Mouse (Mus musculus) left cerebral cortex, adult 18-20 months (tissue): ENCODE results near the gene Tsg101. TPM values are rescaled to one million over a fixed set of nuclear protein-coding genes. Genes with fewer than 3 reads are reported as not detected.

Source experiments
- DNase-seq, 2 experiments: peaks; one replicate each; pipeline ENCODE4 v3.0.0; 2021 to 2022; ENCODE audit warnings: low spot score in 2 of 2, mixed read lengths in 1 of 2
- total RNA-seq, 2 experiments: library from RNA; stranded (reverse); gene quantifications; 2 replicates each; pipeline ENCODE4 v1.2.3; 2021

The Tsg101 gene
- total RNA-seq, 2 experiments from 2014 or later, result 67.9 to 70.2 TPM

- no peak for DNase-seq
Measured at GRCm38 (mm10) chr7:46879851-46880250, 39.9 kb downstream of the Tsg101 start.

- no peak for DNase-seq
Measured at GRCm38 (mm10) chr7:46877255-46877654, 42.5 kb downstream of the Tsg101 start.

GRCm38 (mm10) chr7:46876841-46877240 is 42.9 kb downstream of the Tsg101 start:
- peak; percentile 12 to 17 for DNase-seq

DNA sequence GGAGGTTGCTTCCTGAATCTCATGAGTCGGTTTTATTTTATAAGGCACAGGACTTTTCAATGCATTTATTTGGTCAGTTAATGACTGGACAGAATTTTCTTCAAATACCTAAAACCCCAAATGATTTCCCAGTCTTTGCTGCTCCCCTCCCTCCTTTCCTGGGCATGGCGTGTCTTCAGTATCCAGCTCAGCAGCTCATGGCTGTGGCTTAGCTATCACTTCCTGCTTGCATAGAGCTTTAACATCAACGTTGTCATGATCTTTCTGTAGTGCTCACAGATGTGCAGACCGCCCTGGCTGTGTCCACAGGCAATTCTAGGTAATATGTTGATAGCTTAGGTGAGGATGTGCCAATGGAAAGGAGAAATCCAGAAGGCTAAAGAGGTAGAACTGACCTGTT is 47.8 kb downstream of the Tsg101 start:
- DNase-seq, result no peak

- DNase-seq, result no peak
Measured at GRCm38 (mm10) chr7:46860996-46861395, 58.8 kb downstream of the Tsg101 start, which contains the start of gene Ldhc. Gene Ldhc (plus strand): TSS chr7:46861203.

- DNase-seq, result peak in 1 of 2 experiments; percentile 19
Measured at GRCm38 (mm10) chr7:46859031-46859430, 60.7 kb downstream of the Tsg101 start.

- no peak for DNase-seq
Measured at GRCm38 (mm10) chr7:46857436-46857835, 62.3 kb downstream of the Tsg101 start.

DNA sequence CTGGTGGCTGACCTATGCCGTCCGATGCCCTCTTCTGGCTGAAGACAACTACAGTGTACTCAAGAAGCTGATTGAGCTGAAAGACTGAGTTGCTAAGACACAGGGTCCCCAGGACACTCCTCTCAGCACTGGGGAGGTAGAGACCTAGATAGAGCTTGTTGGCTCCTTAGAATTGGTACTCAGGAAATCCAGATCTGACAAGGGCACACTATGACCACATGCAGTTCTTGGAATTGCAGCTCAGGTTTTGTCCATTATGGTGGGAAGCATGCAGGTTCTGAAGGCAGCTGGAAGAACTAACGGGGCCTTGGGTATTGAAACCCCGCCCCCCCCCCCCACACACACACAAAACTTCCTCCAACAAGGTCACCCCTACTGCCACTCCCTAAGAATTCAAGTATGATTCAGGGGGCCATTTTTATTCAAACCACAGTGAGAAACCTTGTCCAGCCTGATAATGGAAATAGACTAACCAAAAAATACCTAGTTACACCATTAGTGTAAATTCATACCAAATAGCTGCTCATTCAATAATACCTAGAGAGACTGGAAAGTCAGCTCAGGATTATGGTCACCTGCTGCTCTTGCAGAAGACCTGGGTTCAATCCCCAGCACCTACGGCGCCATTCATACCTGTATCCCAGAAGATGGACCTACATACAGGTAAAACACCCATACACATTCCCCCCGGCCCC is 63.8 kb downstream of the Tsg101 start:
- DNase-seq, result no peak

GRCm38 (mm10) chr7:46853365-46853764 is 66.4 kb downstream of the Tsg101 start:
- no peak for DNase-seq

- DNase-seq, result no peak
Measured at GRCm38 (mm10) chr7:46852666-46853065, 67.1 kb downstream of the Tsg101 start.

- no peak for DNase-seq
Measured at GRCm38 (mm10) chr7:46851026-46851425, 68.7 kb downstream of the Tsg101 start.

DNA sequence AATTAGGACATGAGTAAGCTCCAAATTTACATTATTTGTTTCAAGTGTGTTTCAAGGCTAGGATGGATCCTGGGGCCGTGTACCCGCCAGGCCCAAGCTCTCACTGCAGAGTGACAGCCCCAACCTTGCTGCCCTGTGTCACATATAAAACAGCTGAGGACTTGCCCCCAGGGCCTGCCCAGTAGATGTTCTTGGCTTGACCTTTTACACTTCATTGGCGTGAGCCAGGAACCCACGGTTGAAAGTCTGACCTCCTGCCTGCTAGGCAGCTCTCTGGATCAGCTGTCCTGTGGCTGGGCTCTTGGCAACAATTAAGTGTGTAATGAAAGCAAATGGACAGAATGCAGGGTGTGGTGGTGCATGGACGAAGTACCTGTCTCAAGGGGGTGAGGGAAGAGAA is 70.5 kb downstream of the Tsg101 start:
- DNase-seq, result no peak

GRCm38 (mm10) chr7:46846486-46847244 is 73.1 kb downstream of the Tsg101 start:
- peak; percentile 19 to 35 for DNase-seq

GRCm38 (mm10) chr7:46845978-46846485 is 73.7 kb downstream of the Tsg101 start:
- DNase-seq, result peak; percentile 46 to 64

DNA sequence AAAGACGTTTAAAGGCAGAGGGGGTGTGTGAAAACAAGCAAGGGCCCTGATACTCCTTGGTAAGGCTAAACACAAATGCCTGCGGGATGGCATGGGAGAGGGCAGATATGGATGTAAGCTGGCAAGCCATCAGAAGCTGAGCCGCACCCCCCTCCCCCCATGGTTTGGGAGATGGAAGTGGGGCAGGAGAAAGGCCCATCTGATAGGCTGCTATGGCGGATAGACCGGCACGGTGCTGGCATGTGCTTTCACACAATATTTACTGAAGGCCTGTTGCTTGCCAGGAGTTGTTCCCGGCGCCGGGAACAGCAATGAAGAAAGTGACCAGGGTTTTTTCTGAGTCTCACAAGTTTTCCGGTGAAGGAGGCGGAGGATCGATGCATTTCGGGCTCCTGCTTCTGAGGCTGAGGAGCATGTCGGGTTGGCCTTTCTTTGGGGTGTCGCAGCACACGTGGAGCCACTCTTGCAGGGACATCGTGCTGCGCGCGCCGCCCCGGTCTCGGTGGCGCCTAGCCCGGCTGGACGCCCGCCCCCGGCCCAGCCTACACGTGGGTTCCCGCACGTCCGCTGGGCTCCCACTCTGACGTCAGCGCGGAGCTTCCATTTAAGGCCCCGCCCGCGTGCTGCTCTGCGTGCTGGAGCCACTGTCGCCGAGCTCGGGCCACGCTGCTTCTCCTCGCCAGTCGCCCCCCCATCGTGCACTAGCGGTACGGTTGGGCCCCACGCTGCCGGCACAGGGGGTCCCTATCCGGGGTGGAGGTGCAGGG is 74.4 kb downstream of the Tsg101 start:
- DNase-seq, result peak; percentile 94 to 95

DNA sequence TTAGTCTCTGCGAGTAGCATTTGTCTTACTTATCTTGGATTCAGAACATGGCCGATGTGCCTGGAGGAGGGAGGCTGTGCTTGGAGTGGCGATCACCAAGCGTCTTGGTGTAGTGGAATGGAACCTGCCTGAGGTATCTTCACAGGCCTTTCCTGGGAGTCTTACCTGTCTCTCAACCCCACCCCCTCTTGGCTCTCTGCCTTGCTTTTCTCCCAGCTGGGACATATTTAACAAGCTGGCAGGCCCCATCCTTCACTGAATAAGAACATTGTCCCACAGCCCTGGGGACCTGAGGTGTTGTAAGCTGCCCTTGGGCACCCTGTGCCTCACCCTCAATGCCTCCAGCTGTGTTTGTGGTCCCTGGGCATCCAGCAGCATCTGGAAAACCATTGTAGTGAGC is 76.2 kb downstream of the Tsg101 start:
- DNase-seq, result no peak

- DNase-seq, result no peak
Measured at GRCm38 (mm10) chr7:46842278-46842677, 77.5 kb downstream of the Tsg101 start.

DNA sequence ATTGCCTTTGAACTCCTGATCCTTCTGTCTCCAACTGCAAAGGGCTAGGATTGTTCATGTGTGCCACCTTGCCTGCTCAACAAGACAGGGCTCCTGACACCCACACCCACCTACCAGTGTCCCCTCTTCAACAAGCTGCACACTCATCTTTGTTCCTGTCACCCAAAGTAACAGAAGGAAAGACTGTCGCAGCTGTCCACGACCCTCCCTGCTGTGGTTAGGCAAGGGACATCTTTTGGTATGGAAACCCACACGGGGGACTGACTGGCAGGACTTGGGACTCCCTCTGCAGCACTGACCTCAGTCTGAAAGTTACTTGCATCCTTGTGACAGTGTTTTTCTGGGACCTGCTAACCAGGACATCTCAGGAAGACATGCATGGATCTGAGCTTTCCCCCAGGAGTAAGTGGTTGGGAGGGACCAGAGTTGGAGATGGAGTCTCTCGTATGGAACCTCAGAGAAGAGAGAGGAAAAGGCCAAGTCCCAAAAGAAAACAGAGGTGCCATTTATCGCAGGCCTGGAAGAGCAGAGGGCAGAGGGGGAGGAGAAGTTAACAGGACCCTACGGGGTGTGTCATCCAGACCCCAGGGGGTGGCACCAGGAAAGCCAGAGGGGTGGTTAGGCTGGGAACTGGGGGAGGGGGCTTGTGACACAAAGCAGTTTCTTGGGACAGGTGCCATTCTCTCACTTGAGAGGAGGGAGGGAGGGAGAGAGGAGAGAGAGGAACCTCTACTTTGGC is 78.8 kb downstream of the Tsg101 start, which contains the start of gene Ldha:
Gene Ldha, plus strand, starts transcription at position 689 of the 739 bp plus-strand sequence.
- DNase-seq, result no peak

DNA sequence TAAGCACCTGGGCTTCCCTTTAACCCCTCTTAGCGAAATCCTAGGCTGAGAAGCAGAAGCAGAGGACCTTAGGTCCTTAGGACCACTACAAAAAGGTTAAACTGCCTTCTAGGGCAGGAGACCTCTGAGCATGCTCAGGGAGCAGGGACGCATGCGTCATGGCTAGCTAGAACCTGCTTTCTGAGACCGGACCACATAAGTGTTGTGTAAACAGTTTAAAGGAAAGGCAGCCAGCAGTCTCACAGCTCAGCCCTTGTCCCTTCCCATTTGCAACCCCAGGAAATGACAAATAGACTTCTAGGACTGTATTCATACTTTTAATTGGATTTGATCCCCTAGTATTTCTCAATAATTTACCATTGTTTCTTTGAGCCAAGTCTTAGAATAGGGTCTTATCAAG is 79.4 kb downstream of the Tsg101 start:
- DNase-seq, result no peak

GRCm38 (mm10) chr7:46839861-46840260 is 79.9 kb downstream of the Tsg101 start:
- DNase-seq, result no peak

DNA sequence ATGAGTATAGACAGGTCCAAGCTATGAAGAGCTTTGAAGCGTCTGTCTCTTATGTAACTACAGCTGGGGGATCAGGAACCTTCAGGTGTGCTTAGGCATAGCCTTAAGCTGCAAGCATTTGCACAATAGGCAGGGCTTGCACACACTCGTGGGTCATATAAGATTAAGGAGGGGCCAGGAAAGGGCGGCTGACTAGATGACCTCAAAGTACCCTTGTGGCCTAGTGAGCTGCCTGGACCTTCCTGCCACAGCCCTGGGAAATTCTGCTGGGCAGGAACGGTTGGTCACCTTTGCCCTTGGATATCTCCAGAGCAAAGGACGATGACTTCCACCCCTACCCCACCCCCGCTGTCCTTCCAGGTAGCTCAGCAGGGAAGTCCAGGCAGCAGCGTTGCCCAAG is 80.3 kb downstream of the Tsg101 start:
- DNase-seq, result no peak
